Mouse (Mus musculus): ENCODE measurements at regions not wholly inside any gene's neighbourhood (a gene's known extent, or its start where the extent isn't known, plus 50 kb on each side); places are given as distances from the start of the nearest gene placed in this dataset.
A peak's percentile ranks its signal among the peaks of the same experiment; 100 is the strongest.

DNA sequence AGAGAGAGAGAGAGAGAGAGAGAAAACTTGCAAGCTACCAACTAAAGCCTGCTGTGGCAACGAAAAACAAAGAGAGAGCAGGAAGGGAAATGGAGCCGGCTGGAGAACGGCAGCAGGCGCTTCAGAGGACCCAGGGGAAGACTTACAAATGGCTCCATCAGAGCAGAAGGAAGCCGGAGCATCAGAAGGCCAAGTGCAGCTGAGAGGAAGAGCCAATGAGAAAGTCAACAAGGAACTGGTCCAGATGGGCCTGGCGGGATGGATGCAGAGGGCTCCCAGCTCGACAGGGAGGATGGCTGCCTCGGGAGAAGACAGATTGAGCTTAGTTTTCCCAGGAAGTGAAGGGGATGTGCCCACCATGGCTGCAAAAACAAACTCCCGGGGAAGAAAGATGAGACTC lies 127.2 kb upstream of the Mgmt start:
- Histone ChIP-seq H3K9me3 (ENCODE audit: control insufficient read depth, low read length) (no peaks in the 10 kb centered on the region), H3K4me2 (ENCODE audit: low read depth, low read length, severe bottlenecking) (no peak overlapping the region), H3K4me3 (ENCODE audit: low read depth, low read length) (no peak overlapping the region), H3K4me1 (replicated peaks; ENCODE audit: control insufficient read depth, insufficient read depth, low read length) (no peaks in the 10 kb centered on the region), H3K27me3 (ENCODE audit: control insufficient read depth, insufficient read depth, low read length) (no peaks in the 10 kb centered on the region), H3K9ac (ENCODE audit: low read length) (no peak overlapping the region), H3K36me3 (ENCODE audit: control insufficient read depth, insufficient read depth, low read length) (no peaks in the 10 kb centered on the region), H3K27ac (ENCODE audit: low read depth, low read length) (no peak overlapping the region)
- WGBS, result 78% methylated on average over 9 of the region's 9 CpGs
- no peak for ATAC-seq (replicated peaks; ENCODE audit: low FRiP score)
- no peak for DNase-seq (ENCODE audit: low spot score)

DNA sequence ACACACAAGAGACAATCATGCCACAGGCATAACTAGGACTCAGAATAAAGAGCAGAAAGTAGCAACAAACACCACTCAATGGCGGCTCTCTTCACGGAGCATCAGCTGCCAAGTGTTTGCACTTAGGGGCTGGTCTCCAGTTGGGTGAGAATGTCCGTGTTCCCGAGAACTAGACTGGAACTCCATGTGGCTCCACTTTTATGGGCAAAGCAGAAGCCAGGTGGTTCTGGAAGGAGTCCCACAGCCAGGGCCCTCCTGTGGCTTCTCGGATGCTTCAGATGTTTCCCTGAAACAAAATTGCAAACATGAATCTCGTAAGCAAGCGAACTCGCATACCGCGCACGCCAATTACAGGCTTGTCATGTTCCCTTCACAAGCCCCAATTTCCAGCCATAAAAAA lies 113.7 kb upstream of the Mgmt start:
- H3K27me3 ChIP-seq (ENCODE audit: control insufficient read depth, insufficient read depth, low read length), result no peaks in the 10 kb centered on the region
- H3K9ac ChIP-seq (ENCODE audit: low read length), result no peak overlapping the region
- DNase-seq (ENCODE audit: low spot score), result no peak
- no peak overlapping the region for H3K4me2 ChIP-seq (ENCODE audit: low read depth, low read length, severe bottlenecking)
- WGBS, result 92% methylated on average over 11 of the region's 11 CpGs
- ATAC-seq (replicated peaks; ENCODE audit: low FRiP score), result no peak
- no peaks in the 10 kb centered on the region for H3K4me1 ChIP-seq (replicated peaks; ENCODE audit: control insufficient read depth, insufficient read depth, low read length)
- no peaks in the 10 kb centered on the region for H3K36me3 ChIP-seq (ENCODE audit: control insufficient read depth, insufficient read depth, low read length)
- no peaks in the 10 kb centered on the region for H3K9me3 ChIP-seq (ENCODE audit: control insufficient read depth, low read length)
- no peak overlapping the region for H3K4me3 ChIP-seq (ENCODE audit: low read depth, low read length)
- H3K27ac ChIP-seq (ENCODE audit: low read depth, low read length), result no peak overlapping the region

DNA sequence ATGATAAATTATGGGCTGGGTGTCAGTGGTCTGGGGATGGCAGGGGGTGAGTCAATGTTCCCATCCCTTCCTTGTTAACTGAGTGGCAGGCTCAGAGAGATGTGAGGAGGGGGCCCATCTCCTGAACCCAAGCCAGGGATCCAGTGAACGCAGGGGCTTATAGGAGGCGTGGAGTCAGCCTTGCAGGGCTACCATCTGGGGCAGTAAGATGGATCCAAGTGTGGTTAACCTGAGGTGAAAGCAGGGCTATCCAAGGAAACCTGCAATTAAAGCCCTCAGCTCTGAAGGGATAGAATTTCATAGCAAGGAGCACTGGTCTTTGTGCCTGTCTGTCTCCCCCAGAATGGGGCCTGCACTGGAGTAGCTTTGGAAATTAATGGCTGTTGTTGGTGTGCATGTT lies 103.3 kb upstream of the Mgmt start:
- no peaks in the 10 kb centered on the region for H3K27me3 ChIP-seq (ENCODE audit: control insufficient read depth, insufficient read depth, low read length)
- no peaks in the 10 kb centered on the region for H3K9me3 ChIP-seq (ENCODE audit: control insufficient read depth, low read length)
- no peak overlapping the region for H3K4me3 ChIP-seq (ENCODE audit: low read depth, low read length)
- H3K36me3 ChIP-seq (ENCODE audit: control insufficient read depth, insufficient read depth, low read length), result no peaks in the 10 kb centered on the region
- no peak for ATAC-seq (replicated peaks; ENCODE audit: low FRiP score)
- peak; percentile 34 for DNase-seq (ENCODE audit: low spot score)
- H3K27ac ChIP-seq (ENCODE audit: low read depth, low read length), result no peak overlapping the region
- H3K9ac ChIP-seq (ENCODE audit: low read length), result no peak overlapping the region
- H3K4me2 ChIP-seq (ENCODE audit: low read depth, low read length, severe bottlenecking), result no peak overlapping the region
- 76% methylated on average over 2 of the region's 2 CpGs for WGBS
- H3K4me1 ChIP-seq (replicated peaks; ENCODE audit: control insufficient read depth, insufficient read depth, low read length), result no peaks in the 10 kb centered on the region

DNA sequence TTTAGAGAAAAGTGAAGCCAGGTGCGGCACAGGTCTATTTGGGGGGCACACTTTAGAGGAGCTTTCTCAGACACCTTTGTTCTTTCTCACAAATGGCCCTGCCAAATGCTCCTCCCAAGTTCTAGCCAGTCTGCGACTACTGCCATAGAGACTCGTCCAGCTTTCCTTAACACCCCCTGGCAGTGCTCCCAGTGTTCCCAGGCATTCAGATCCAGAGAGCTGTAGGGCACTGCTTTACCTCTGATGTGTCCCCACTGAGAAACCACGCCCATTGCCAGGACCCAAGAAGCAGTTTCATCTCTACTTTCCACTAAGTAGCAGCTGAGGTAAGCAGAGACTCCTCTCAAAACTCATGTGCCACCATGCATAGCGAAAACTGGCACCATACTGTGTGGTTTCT lies 102.3 kb upstream of the Mgmt start:
- Histone ChIP-seq H3K4me1 (replicated peaks; ENCODE audit: control insufficient read depth, insufficient read depth, low read length) (no peaks in the 10 kb centered on the region), H3K36me3 (ENCODE audit: control insufficient read depth, insufficient read depth, low read length) (no peaks in the 10 kb centered on the region), H3K27me3 (ENCODE audit: control insufficient read depth, insufficient read depth, low read length) (no peaks in the 10 kb centered on the region), H3K9ac (ENCODE audit: low read length) (no peak overlapping the region), H3K4me2 (ENCODE audit: low read depth, low read length, severe bottlenecking) (no peak overlapping the region), H3K27ac (ENCODE audit: low read depth, low read length) (no peak overlapping the region), H3K4me3 (ENCODE audit: low read depth, low read length) (no peak overlapping the region), H3K9me3 (ENCODE audit: control insufficient read depth, low read length) (no peaks in the 10 kb centered on the region)
- ATAC-seq (replicated peaks; ENCODE audit: low FRiP score) (no peak), DNase-seq (ENCODE audit: low spot score) (peak; percentile 26)
- 83% methylated on average over 5 of the region's 5 CpGs for WGBS

DNA sequence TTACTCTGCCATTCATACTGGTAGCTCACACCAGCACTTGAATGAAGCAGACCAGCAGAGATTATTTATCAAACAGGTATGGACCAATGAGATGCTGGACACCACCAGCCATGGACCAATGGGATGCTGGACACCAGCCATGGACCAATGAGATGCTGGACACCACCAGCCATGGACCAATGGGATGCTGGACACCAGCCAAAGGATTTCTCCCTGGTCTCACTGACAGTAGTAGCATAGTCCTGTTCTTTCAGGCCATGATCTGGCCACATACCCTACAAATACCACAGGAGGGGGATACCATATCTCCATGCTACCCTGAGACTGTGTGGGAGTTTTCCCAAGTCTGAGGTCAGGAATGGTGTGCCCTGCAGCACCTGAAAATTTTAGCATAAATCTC lies 98.0 kb upstream of the Mgmt start:
- Histone ChIP-seq H3K36me3 (ENCODE audit: control insufficient read depth, insufficient read depth, low read length) (no peaks in the 10 kb centered on the region), H3K27ac (ENCODE audit: low read depth, low read length) (no peak overlapping the region), H3K9me3 (ENCODE audit: control insufficient read depth, low read length) (no peaks in the 10 kb centered on the region), H3K27me3 (ENCODE audit: control insufficient read depth, insufficient read depth, low read length) (no peaks in the 10 kb centered on the region; the same call in 1 of the 2 replicates), H3K4me1 (replicated peaks; ENCODE audit: control insufficient read depth, insufficient read depth, low read length) (no peaks in the 10 kb centered on the region), H3K4me3 (ENCODE audit: low read depth, low read length) (no peak overlapping the region), H3K9ac (ENCODE audit: low read length) (no peak overlapping the region), H3K4me2 (ENCODE audit: low read depth, low read length, severe bottlenecking) (no peak overlapping the region)
- ATAC-seq (replicated peaks; ENCODE audit: low FRiP score) (no peak), DNase-seq (ENCODE audit: low spot score) (no peak)

DNA sequence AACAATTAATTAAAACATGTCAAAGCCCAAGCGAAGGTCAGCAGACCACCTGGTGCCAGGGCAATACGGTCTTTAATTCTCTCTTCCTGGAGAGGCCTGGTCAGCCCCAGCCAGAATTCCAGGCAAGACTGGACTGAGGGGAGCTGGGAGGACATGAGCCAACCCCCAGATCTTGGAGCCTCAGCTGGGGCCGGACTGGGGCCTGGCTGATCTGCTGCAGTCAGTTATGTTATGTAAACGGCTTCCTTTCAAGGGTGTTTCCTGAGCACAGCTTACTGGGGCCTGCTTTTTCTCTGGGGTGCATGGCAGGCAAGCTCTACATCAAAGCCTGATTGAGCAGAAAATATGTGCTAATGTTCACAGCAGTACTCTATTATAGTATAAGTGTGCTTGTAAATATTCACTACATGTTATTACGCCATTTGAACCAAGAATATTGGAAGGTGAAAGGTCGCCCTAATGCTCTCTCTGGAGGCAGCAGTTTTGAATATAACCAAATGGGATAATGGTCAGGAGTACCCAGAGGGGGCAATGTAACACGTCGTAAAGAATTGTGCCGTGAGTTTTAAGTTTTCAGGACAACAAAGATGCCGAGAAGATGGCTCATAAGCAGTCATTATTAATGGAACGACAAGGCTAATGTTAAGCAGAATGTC lies 96.5 kb upstream of the Mgmt start:
- H3K4me3 ChIP-seq (ENCODE audit: low read depth, low read length), result no peak overlapping the region
- H3K36me3 ChIP-seq (ENCODE audit: control insufficient read depth, insufficient read depth, low read length), result no peaks in the 10 kb centered on the region
- no peaks in the 10 kb centered on the region for H3K9me3 ChIP-seq (ENCODE audit: control insufficient read depth, low read length)
- ATAC-seq (replicated peaks; ENCODE audit: low FRiP score) (no peak), DNase-seq (ENCODE audit: low spot score) (no peak)
- no peaks in the 10 kb centered on the region for H3K4me1 ChIP-seq (replicated peaks; ENCODE audit: control insufficient read depth, insufficient read depth, low read length)
- WGBS, result 32% methylated on average over 11 of the region's 11 CpGs
- no peak overlapping the region for H3K27ac ChIP-seq (ENCODE audit: low read depth, low read length)
- H3K9ac ChIP-seq (ENCODE audit: low read length), result no peak overlapping the region
- no peak overlapping the region for H3K4me2 ChIP-seq (ENCODE audit: low read depth, low read length, severe bottlenecking)
- no peaks in the 10 kb centered on the region; the same call in 1 of the 2 replicates for H3K27me3 ChIP-seq (ENCODE audit: control insufficient read depth, insufficient read depth, low read length)

DNA sequence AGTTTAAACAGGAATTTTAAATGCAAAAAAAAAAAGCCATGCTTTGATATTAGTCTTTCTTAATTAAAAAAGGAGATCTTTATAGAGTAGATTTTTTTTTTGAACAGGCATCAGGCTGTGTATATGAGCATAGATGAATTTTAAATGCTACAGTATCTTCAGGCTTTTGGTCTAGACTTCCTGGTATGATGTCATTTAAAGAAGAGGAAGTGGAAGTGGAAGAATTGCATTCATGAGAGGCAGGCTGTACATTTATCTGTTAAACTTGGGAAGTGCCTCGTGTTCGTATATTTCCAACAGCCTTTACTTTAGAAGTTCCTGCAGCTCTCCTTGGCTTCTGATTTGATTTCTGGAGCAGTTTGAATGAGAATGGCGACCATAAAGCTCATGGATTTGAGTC lies 95.8 kb upstream of the Mgmt start:
- H3K27me3 ChIP-seq (ENCODE audit: control insufficient read depth, insufficient read depth, low read length), result no peaks in the 10 kb centered on the region; the same call in 1 of the 2 replicates
- no peaks in the 10 kb centered on the region for H3K36me3 ChIP-seq (ENCODE audit: control insufficient read depth, insufficient read depth, low read length)
- WGBS, result 93% methylated on average over 3 of the region's 3 CpGs
- H3K4me1 ChIP-seq (replicated peaks; ENCODE audit: control insufficient read depth, insufficient read depth, low read length), result no peaks in the 10 kb centered on the region
- no peaks in the 10 kb centered on the region for H3K9me3 ChIP-seq (ENCODE audit: control insufficient read depth, low read length)
- H3K4me2 ChIP-seq (ENCODE audit: low read depth, low read length, severe bottlenecking), result no peak overlapping the region
- H3K27ac ChIP-seq (ENCODE audit: low read depth, low read length), result no peak overlapping the region
- DNase-seq (ENCODE audit: low spot score), result no peak
- no peak for ATAC-seq (replicated peaks; ENCODE audit: low FRiP score)
- H3K9ac ChIP-seq (ENCODE audit: low read length), result no peak overlapping the region
- H3K4me3 ChIP-seq (ENCODE audit: low read depth, low read length), result no peak overlapping the region

DNA sequence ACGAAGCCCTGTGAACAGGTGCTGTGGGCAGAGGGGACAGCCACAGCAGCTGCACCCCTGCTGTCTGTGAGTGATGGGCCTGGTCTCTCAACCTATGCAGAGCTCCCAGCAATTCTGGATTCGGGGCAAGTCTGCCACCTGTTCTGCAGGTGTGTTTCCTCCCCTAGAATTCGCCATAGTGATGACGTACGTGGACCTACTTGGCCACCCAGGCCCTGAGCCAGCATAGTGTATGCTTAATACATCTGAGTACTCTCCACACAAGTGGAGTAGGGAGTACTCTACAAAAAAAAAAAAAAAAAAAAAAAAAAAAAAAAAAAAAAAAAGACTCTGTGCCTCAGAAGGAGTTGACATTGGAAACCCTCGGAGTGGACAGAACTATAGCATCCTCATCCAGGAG lies 87.3 kb upstream of the Mgmt start:
- WGBS, result 90% methylated on average over 6 of the region's 6 CpGs
- Histone ChIP-seq H3K9me3 (ENCODE audit: control insufficient read depth, low read length) (no peaks in the 10 kb centered on the region), H3K4me2 (ENCODE audit: low read depth, low read length, severe bottlenecking) (no peak overlapping the region), H3K36me3 (ENCODE audit: control insufficient read depth, insufficient read depth, low read length) (no peaks in the 10 kb centered on the region), H3K27ac (ENCODE audit: low read depth, low read length) (no peak overlapping the region), H3K4me3 (ENCODE audit: low read depth, low read length) (no peak overlapping the region), H3K27me3 (ENCODE audit: control insufficient read depth, insufficient read depth, low read length) (no peaks in the 10 kb centered on the region), H3K4me1 (replicated peaks; ENCODE audit: control insufficient read depth, insufficient read depth, low read length) (no peaks in the 10 kb centered on the region), H3K9ac (ENCODE audit: low read length) (no peak overlapping the region)
- DNase-seq (ENCODE audit: low spot score), result no peak
- ATAC-seq (replicated peaks; ENCODE audit: low FRiP score), result no peak

DNA sequence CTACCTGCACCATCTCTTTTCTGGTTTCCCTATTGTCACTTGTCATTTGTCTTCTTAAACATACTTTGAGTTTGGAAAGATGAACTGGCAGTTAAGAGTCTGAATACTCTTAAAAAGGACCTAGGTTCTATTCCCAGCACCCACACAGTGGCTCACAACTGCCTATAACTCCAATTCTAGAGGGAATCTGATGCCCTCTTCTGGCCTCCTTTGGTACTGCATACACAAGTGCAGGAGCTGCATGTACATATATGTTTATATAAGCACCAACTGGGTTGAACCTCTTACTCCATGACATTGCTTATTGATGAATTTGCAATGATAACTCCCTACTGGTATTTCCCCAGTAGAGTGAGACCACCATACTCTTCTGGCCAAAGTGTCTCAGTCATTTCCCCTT lies 86.4 kb upstream of the Mgmt start:
- no peaks in the 10 kb centered on the region for H3K4me1 ChIP-seq (replicated peaks; ENCODE audit: control insufficient read depth, insufficient read depth, low read length)
- H3K27ac ChIP-seq (ENCODE audit: low read depth, low read length), result no peak overlapping the region
- ATAC-seq (replicated peaks; ENCODE audit: low FRiP score) (no peak), DNase-seq (ENCODE audit: low spot score) (no peak)
- H3K4me3 ChIP-seq (ENCODE audit: low read depth, low read length), result no peak overlapping the region
- H3K36me3 ChIP-seq (ENCODE audit: control insufficient read depth, insufficient read depth, low read length), result no peaks in the 10 kb centered on the region
- H3K9ac ChIP-seq (ENCODE audit: low read length), result no peak overlapping the region
- H3K4me2 ChIP-seq (ENCODE audit: low read depth, low read length, severe bottlenecking), result no peak overlapping the region
- no peaks in the 10 kb centered on the region for H3K9me3 ChIP-seq (ENCODE audit: control insufficient read depth, low read length)
- no peaks in the 10 kb centered on the region for H3K27me3 ChIP-seq (ENCODE audit: control insufficient read depth, insufficient read depth, low read length)
